ENCODE assay signal across 8 mouse cellular contexts in genomic region chr19:18834971-18835370, GRCm38 (mm10).
DNase-seq lines count a peak whose midpoint lies in the region; ATAC-seq and TF ChIP-seq lines count a peak whose summit lies in the region.

No protein-coding gene starts in this region.

- no peaks in the 10 kb centered on the region for H3K27me3 ChIP-seq in cerebellum, adult 2 months (ENCODE audit: control insufficient read depth, insufficient read depth, low read length)
- no peaks in the 10 kb centered on the region for H3K27me3 ChIP-seq in liver, postnatal 0 days (ENCODE audit: insufficient read depth, low read length)

- no peaks in the 10 kb centered on the region for H3K36me3 ChIP-seq in liver, postnatal 0 days (replicated peaks; ENCODE audit: insufficient read depth, low read length)

- no peak overlapping the region for H3K27ac ChIP-seq in cerebellum, adult 2 months (ENCODE audit: insufficient read depth, low read length)
- H3K27ac ChIP-seq in liver, postnatal 0 days (ENCODE audit: low read depth): no peak overlapping the region

- ATAC-seq in liver, postnatal 0 days: no peak

- no peak overlapping the region for H3K9ac ChIP-seq in liver, postnatal 0 days (replicated peaks)

- DNase-seq in CD4-positive helper T cell, adult 2 months (ENCODE audit: low read depth, low spot score): peak; percentile 57
- DNase-seq in Muller cell, postnatal 12 days (ENCODE audit: inconsistent ontology term): peak; percentile 71
- DNase-seq in cerebellum, adult 2 months: peak; percentile 37 to 64
- peak; percentile 5 to 50 for DNase-seq in frontal cortex, postnatal 10 days (ENCODE audit: low spot score in 2 of 2)
- DNase-seq in kidney, postnatal 14 days: peak; percentile 67
- DNase-seq in liver, postnatal 0 days: peak; percentile 69
- peak; percentile 48 for DNase-seq in right cerebral cortex, adult 18-20 months
- DNase-seq in urinary bladder, postnatal 36 days (ENCODE audit: low spot score in 2 of 2): peak; percentile 18 to 50

- peak; percentile 86 for TF ChIP-seq CTCF in cerebellum, adult 2 months (IDR thresholded peaks at IDR 0.05; ENCODE audit: borderline replicate concordance, insufficient read depth, low read depth, low read length)
- TF ChIP-seq CTCF in liver, postnatal 0 days (IDR thresholded peaks at IDR 0.05; ENCODE audit: low read depth): peak; percentile 91

- H3K4me2 ChIP-seq in liver, postnatal 0 days (ENCODE audit: low read depth, low read length): no peak overlapping the region

- WGBS in cerebellum, adult 2 months: 4% methylated on average over 6 of the region's 6 CpGs
- 10% methylated on average over 6 of the region's 6 CpGs for WGBS in liver, postnatal 0 days (ENCODE audit: insufficient replicate concordance)

- H3K4me3 ChIP-seq in cerebellum, adult 2 months (replicated peaks; ENCODE audit: insufficient read depth, low read depth, low read length): no peak overlapping the region
- no peak overlapping the region for H3K4me3 ChIP-seq in liver, postnatal 0 days (ENCODE audit: low read depth, low read length)

- no peaks in the 10 kb centered on the region for H3K9me3 ChIP-seq in liver, postnatal 0 days (ENCODE audit: low read length)

- no peaks in the 10 kb centered on the region for H3K4me1 ChIP-seq in cerebellum, adult 2 months (ENCODE audit: control insufficient read depth, insufficient read depth, low read length)
- no peaks in the 10 kb centered on the region for H3K4me1 ChIP-seq in liver, postnatal 0 days (ENCODE audit: insufficient read depth)

- TF ChIP-seq POLR2A in cerebellum, adult 2 months (IDR thresholded peaks at IDR 0.05; ENCODE audit: borderline replicate concordance, insufficient read depth, low read length): no peak

- no peak for TF ChIP-seq EP300 in liver, postnatal 0 days (IDR thresholded peaks at IDR 0.05; ENCODE audit: low read depth)
